Mouse (Mus musculus): Measurements from ENCODE around the gene Abcc5. TPM values are rescaled to one million over a fixed set of nuclear protein-coding genes. Genes with fewer than 3 reads are reported as not detected.
"Not testable (repeated sequence)": the region's sequence is repeated elsewhere in the genome, so short reads cannot be mapped to it uniquely, and the experiment has no call there.

Gene Abcc5
- polyA plus RNA-seq, 1 experiment, result 269 TPM

- DNase-seq (ENCODE audit: low read depth), result no peak
- no peak for TF ChIP-seq CTCF (IDR thresholded peaks at IDR 0.05; ENCODE audit: borderline replicate concordance, extremely low read depth, insufficient read depth, insufficient read length)
- TF ChIP-seq POLR2A (IDR thresholded peaks at IDR 0.05; ENCODE audit: borderline replicate concordance, extremely low read depth, insufficient read depth, insufficient read length, poor library complexity, severe bottlenecking), result no peak
Measured at GRCm38 (mm10) chr16:20445871-20446270, 19.7 kb upstream of the Abcc5 start.

GRCm38 (mm10) chr16:20444831-20445388 lies 18.7 kb upstream of the Abcc5 start:
- peak; percentile 25 for DNase-seq (ENCODE audit: low read depth)

GRCm38 (mm10) chr16:20442871-20443270 lies 16.7 kb upstream of the Abcc5 start:
- TF ChIP-seq POLR2A (IDR thresholded peaks at IDR 0.05; ENCODE audit: borderline replicate concordance, extremely low read depth, insufficient read depth, insufficient read length, poor library complexity, severe bottlenecking), result no peak
- no peak for DNase-seq (ENCODE audit: low read depth)

More at GRCm38 (mm10) chr16:20444831-20445388, 18.7 kb upstream of the Abcc5 start:
- no peak for TF ChIP-seq CTCF (IDR thresholded peaks at IDR 0.05; ENCODE audit: borderline replicate concordance, extremely low read depth, insufficient read depth, insufficient read length)
- no peak for TF ChIP-seq POLR2A (IDR thresholded peaks at IDR 0.05; ENCODE audit: borderline replicate concordance, extremely low read depth, insufficient read depth, insufficient read length, poor library complexity, severe bottlenecking)

- DNase-seq (ENCODE audit: low read depth), result no peak
- no peak for TF ChIP-seq CTCF (IDR thresholded peaks at IDR 0.05; ENCODE audit: borderline replicate concordance, extremely low read depth, insufficient read depth, insufficient read length)
- TF ChIP-seq POLR2A (IDR thresholded peaks at IDR 0.05; ENCODE audit: borderline replicate concordance, extremely low read depth, insufficient read depth, insufficient read length, poor library complexity, severe bottlenecking), result no peak
Measured at GRCm38 (mm10) chr16:20438673-20439415, 12.7 kb upstream of the Abcc5 start.

- DNase-seq (ENCODE audit: low read depth), result not testable (repeated sequence)
Measured at GRCm38 (mm10) chr16:20438046-20438445, 11.9 kb upstream of the Abcc5 start.

GRCm38 (mm10) chr16:20436281-20436680 lies 10.1 kb upstream of the Abcc5 start:
- no peak for TF ChIP-seq POLR2A (IDR thresholded peaks at IDR 0.05; ENCODE audit: borderline replicate concordance, extremely low read depth, insufficient read depth, insufficient read length, poor library complexity, severe bottlenecking)
- no peak for TF ChIP-seq CTCF (IDR thresholded peaks at IDR 0.05; ENCODE audit: borderline replicate concordance, extremely low read depth, insufficient read depth, insufficient read length)
- DNase-seq (ENCODE audit: low read depth), result no peak

- no peak for TF ChIP-seq POLR2A (IDR thresholded peaks at IDR 0.05; ENCODE audit: borderline replicate concordance, extremely low read depth, insufficient read depth, insufficient read length, poor library complexity, severe bottlenecking)
- no peak for TF ChIP-seq CTCF (IDR thresholded peaks at IDR 0.05; ENCODE audit: borderline replicate concordance, extremely low read depth, insufficient read depth, insufficient read length)
- no peak for DNase-seq (ENCODE audit: low read depth)
Measured at GRCm38 (mm10) chr16:20429328-20429727, 3.1 kb upstream of the Abcc5 start.

- TF ChIP-seq CTCF (IDR thresholded peaks at IDR 0.05; ENCODE audit: borderline replicate concordance, extremely low read depth, insufficient read depth, insufficient read length) (no peak), POLR2A (IDR thresholded peaks at IDR 0.05; ENCODE audit: borderline replicate concordance, extremely low read depth, insufficient read depth, insufficient read length, poor library complexity, severe bottlenecking) (no peak)
- DNase-seq (ENCODE audit: low read depth), result no peak
Measured at GRCm38 (mm10) chr16:20427566-20427965, 1.4 kb upstream of the Abcc5 start.

GRCm38 (mm10) chr16:20424719-20425650 lies 1.2 kb downstream of the Abcc5 start:
- no peak for DNase-seq (ENCODE audit: low read depth)
- no peak for TF ChIP-seq CTCF (IDR thresholded peaks at IDR 0.05; ENCODE audit: borderline replicate concordance, extremely low read depth, insufficient read depth, insufficient read length)
- TF ChIP-seq POLR2A (IDR thresholded peaks at IDR 0.05; ENCODE audit: borderline replicate concordance, extremely low read depth, insufficient read depth, insufficient read length, poor library complexity, severe bottlenecking), result no peak

GRCm38 (mm10) chr16:20424226-20424663 lies 1.9 kb downstream of the Abcc5 start:
- DNase-seq (ENCODE audit: low read depth), result no peak
- no peak for TF ChIP-seq POLR2A (IDR thresholded peaks at IDR 0.05; ENCODE audit: borderline replicate concordance, extremely low read depth, insufficient read depth, insufficient read length, poor library complexity, severe bottlenecking)
- TF ChIP-seq CTCF (IDR thresholded peaks at IDR 0.05; ENCODE audit: borderline replicate concordance, extremely low read depth, insufficient read depth, insufficient read length), result no peak

GRCm38 (mm10) chr16:20422938-20423730 lies 3.1 kb downstream of the Abcc5 start:
- no peak for DNase-seq (ENCODE audit: low read depth)
- TF ChIP-seq CTCF (IDR thresholded peaks at IDR 0.05; ENCODE audit: borderline replicate concordance, extremely low read depth, insufficient read depth, insufficient read length), result no peak
- TF ChIP-seq POLR2A (IDR thresholded peaks at IDR 0.05; ENCODE audit: borderline replicate concordance, extremely low read depth, insufficient read depth, insufficient read length, poor library complexity, severe bottlenecking), result no peak
